ENCODE assay signal across 9 mouse cellular contexts in genomic region chr16:58501760-58502301, GRCm38 (mm10). TPM values are rescaled to one million over a fixed set of nuclear protein-coding genes. Genes with fewer than 3 reads are reported as not detected.
A peak's percentile ranks its signal among the peaks of the same experiment; 100 is the strongest.
DNase-seq lines count a peak whose midpoint lies in the region; ATAC-seq and TF ChIP-seq lines count a peak whose summit lies in the region.
"Had no signal": no experiment of that assay in that cellular context is flagged by ENCODE, and none has a peak within 500 bp of the region (broad histone marks: within the 10 kb centered on the region; RNA-seq: fewer than 3 reads in every experiment).

No protein-coding gene starts in this region.

- DNase-seq in heart, adult 2 months = peak in 1 of 2 experiments; percentile 36
- no peak for DNase-seq in heart, postnatal 36 days
- DNase-seq in 416B (ENCODE audit: low read depth) = peak; percentile 75
- DNase-seq in embryonic facial prominence, embryonic 10.5 days (ENCODE audit: low spot score) = no peak
- no peak for DNase-seq in liver, embryonic 14.5 days (ENCODE audit: low read depth in 3 of 3, low spot score in 3 of 3)
- no peak for DNase-seq in cerebellum, adult 9-10 months
- no peak for DNase-seq in ovary, adult 18-20 months (ENCODE audit: low spot score)
- DNase-seq in kidney, adult 18-20 months = no peak

- TF ChIP-seq CTCF in heart, adult 2 months (IDR thresholded peaks at IDR 0.05) = no peak
- TF ChIP-seq CTCF in liver, embryonic 14.5 days (IDR thresholded peaks at IDR 0.05; ENCODE audit: low read depth) = no peak

- H3K36me3 ChIP-seq in heart, adult 2 months (ENCODE audit: control insufficient read depth, insufficient read depth, low read length) = peaks cover 47% of the 10 kb centered on the region
- no peaks in the 10 kb centered on the region for H3K36me3 ChIP-seq in embryonic facial prominence, embryonic 10.5 days (replicated peaks)
- H3K36me3 ChIP-seq in liver, embryonic 14.5 days (replicated peaks; ENCODE audit: control insufficient read depth, insufficient read depth, low read depth) = peaks cover 11% of the 10 kb centered on the region

- H3K9me3 ChIP-seq in embryonic facial prominence, embryonic 10.5 days = no peaks in the 10 kb centered on the region
- no peaks in the 10 kb centered on the region for H3K9me3 ChIP-seq in liver, embryonic 14.5 days (ENCODE audit: control insufficient read depth, low read length)

- no peak for ATAC-seq in liver, embryonic 14.5 days (ENCODE audit: insufficient read depth)
- ATAC-seq: forebrain, embryonic 14.5 days had no signal

- TF ChIP-seq POLR2A in heart, adult 2 months (IDR thresholded peaks at IDR 0.05; ENCODE audit: insufficient read depth, low read depth, low read length) = no peak

- peak overlapping the region; percentile 34; the same call in 1 of the 2 replicates for H3K27ac ChIP-seq in heart, adult 2 months
- peak overlapping the region; percentile 35; the same call in 1 of the 2 replicates for H3K27ac ChIP-seq in embryonic facial prominence, embryonic 10.5 days (replicated peaks)
- H3K27ac ChIP-seq in liver, embryonic 14.5 days = peak overlapping the region; percentile 45

- no peak overlapping the region for H3K4me3 ChIP-seq in heart, adult 2 months
- no peak overlapping the region for H3K4me3 ChIP-seq in embryonic facial prominence, embryonic 10.5 days
- H3K4me3 ChIP-seq in liver, embryonic 14.5 days (ENCODE audit: insufficient read depth in 1 of 2, low read depth in 2 of 2, low read length in 2 of 2) = no peak overlapping the region

- intact Hi-C loops in heart, adult 2 months (cut with DNase I) = no loop called here
- intact Hi-C loops in heart, postnatal 36 days (cut with DNase I) = loop anchor here (1.0 kb wide), 1 partner anchor 10 kb away; no protein-coding TSS in a partner anchor

- H3K79me2 ChIP-seq in heart, adult 2 months (replicated peaks; ENCODE audit: control insufficient read depth, insufficient read depth, low read length) = no peaks in the 10 kb centered on the region

- no peak for TF ChIP-seq EP300 in heart, adult 2 months (IDR thresholded peaks at IDR 0.05; ENCODE audit: insufficient read depth, low read depth, low read length)
- TF ChIP-seq EP300 in liver, embryonic 14.5 days (IDR thresholded peaks at IDR 0.05; ENCODE audit: low read depth) = no peak; the same call in 1 of the 2 replicates

- WGBS in heart, adult 2 months = 26% methylated on average over 6 of the region's 6 CpGs
- WGBS in embryonic facial prominence, embryonic 10.5 days = 44% methylated on average over 6 of the region's 6 CpGs
- 8% methylated on average over 6 of the region's 6 CpGs for whole genome bisulfite sequencing in liver, embryonic 14.5 days (ENCODE audit: insufficient replicate concordance)

- H3K4me1 ChIP-seq in heart, adult 2 months (ENCODE audit: control insufficient read depth, insufficient read depth, low read length) = peaks cover 20% of the 10 kb centered on the region
- H3K4me1 ChIP-seq in embryonic facial prominence, embryonic 10.5 days = peaks cover 13% of the 10 kb centered on the region
- peaks cover 42 to 55% of the 10 kb centered on the region in 2 experiments for H3K4me1 ChIP-seq in liver, embryonic 14.5 days (replicated peaks; ENCODE audit: control insufficient read depth in 2 of 2, insufficient read depth in 2 of 2, low read length in 1 of 2)

- no peak overlapping the region; the same call in none of the 2 replicates for H3K4me2 ChIP-seq in liver, embryonic 14.5 days (ENCODE audit: low read depth)

- no peaks in the 10 kb centered on the region for H3K27me3 ChIP-seq in heart, adult 2 months (ENCODE audit: control insufficient read depth, insufficient read depth, low read length)
- no peaks in the 10 kb centered on the region for H3K27me3 ChIP-seq in embryonic facial prominence, embryonic 10.5 days (replicated peaks; ENCODE audit: low read depth, poor library complexity, severe bottlenecking)
- H3K27me3 ChIP-seq in liver, embryonic 14.5 days (ENCODE audit: control insufficient read depth, insufficient read depth, low read length) = no peaks in the 10 kb centered on the region

- H3K9ac ChIP-seq in heart, adult 2 months (ENCODE audit: low read depth, low read length) = no peak overlapping the region
- no peak overlapping the region; the same call in none of the 2 replicates for H3K9ac ChIP-seq in liver, embryonic 14.5 days (replicated peaks)

RNA-seq across cellular contexts. Expression of gene St3gal6, which starts 22.2 kb away (rescaled TPM):
- 10 to 100 TPM; 37.7 to 47.0 TPM for total RNA-seq in heart, adult 2 months (2021)
- polyA plus RNA-seq in heart, adult 2 months (2012; rRNA removed) = 29.6 and 33.7 TPM in 2 replicates
- 10 to 100 TPM; 40.2 to 43.7 TPM for total RNA-seq in heart, postnatal 36 days (2021)
- polyA plus RNA-seq in embryonic facial prominence, embryonic 10.5 days (2016; fragmentation: Nextera tagmentation; extraction: Ambion mirVana) = 10.3 and 11.9 TPM in 2 replicates
- polyA plus RNA-seq in liver, embryonic 14.5 days (2012; rRNA removed) = 6.7 and 10.4 TPM in 2 replicates
- polyA plus RNA-seq in liver, embryonic 14.5 days (2014; fragmentation: Nextera tagmentation; extraction: Ambion mirVana) = 25.4 and 25.6 TPM in 2 replicates
